Mouse (Mus musculus) megakaryocyte, embryonic 14.5 days (primary cell): ENCODE results near the gene Igf2bp3. TPM values are rescaled to one million over a fixed set of nuclear protein-coding genes. Genes with fewer than 3 reads are reported as not detected.

Experiments used
- H3K27me3 ChIP-seq: replicated peaks from 2 replicates; pipeline ENCODE3; 2012; ENCODE audit warnings: inconsistent platforms
- H3K36me3 ChIP-seq: replicated peaks from 2 replicates; pipeline ENCODE3; 2012; ENCODE audit warnings: low read length, inconsistent platforms, mixed read lengths
- H3K4me1 ChIP-seq: 2 replicates; pipeline ENCODE4 v1.6.1; 2012; ENCODE audit warnings: inconsistent platforms
- H3K4me3 ChIP-seq: replicated peaks from 2 replicates; pipeline ENCODE3; 2012; ENCODE audit warnings: moderate library complexity, mild to moderate bottlenecking, inconsistent platforms
- H3K9me3 ChIP-seq: 2 replicates; pipeline ENCODE4 v1.6.1; 2012; ENCODE audit warnings: inconsistent platforms
- FLI1 ChIP-seq: IDR thresholded peaks from 2 replicates; pipeline ENCODE4 v1.6.1; 2012; ENCODE audit warnings: low read length, inconsistent platforms, mixed read lengths
- GATA1 ChIP-seq: IDR thresholded peaks from 3 replicates; pipeline ENCODE4 v1.6.1; 2012; ENCODE audit warnings: mixed read lengths, low read length, inconsistent platforms, borderline replicate concordance
- polyA plus RNA-seq: library from polyadenylated mRNA; stranded (reverse); fragments of >175 nt; gene quantifications from 2 replicates; pipeline ENCODE4 v1.2.3, GENCODE M21; 2012; ENCODE audit warnings: low replicate concordance; ENCODE audit not compliant: insufficient read depth

Igf2bp3 gene
- polyA plus RNA-seq, 1 experiment: 11.9 TPM

DNA sequence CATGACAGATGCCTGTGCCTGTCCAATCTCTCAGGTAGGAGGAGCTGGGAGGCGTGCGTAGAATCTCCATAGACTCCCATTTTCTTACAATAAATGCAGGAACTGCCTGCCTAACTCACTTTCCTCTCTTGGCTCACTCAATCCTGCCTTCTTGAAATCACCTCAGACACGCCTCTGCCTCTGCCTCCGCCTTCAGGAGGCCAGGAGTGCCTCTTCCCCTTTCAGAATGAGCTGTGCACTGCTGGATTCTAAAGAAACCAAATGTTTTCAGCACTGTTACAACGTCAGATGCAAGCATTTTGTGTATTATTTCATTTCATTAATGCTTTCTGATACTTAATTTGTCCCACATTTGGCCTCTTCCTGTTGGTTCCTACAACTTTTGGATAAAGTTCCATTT lies 38.7 kb downstream of the Igf2bp3 start:
- H3K36me3 ChIP-seq: no peaks in the 10 kb centered on the region
- TF ChIP-seq GATA1: no peak
- no peaks in the 10 kb centered on the region for H3K9me3 ChIP-seq
- H3K4me1 ChIP-seq: peaks cover 90% of the 10 kb centered on the region
- H3K4me3 ChIP-seq: peak overlapping the region; percentile 17
- no peaks in the 10 kb centered on the region for H3K27me3 ChIP-seq

GRCm38 (mm10) chr6:49174616-49175015 lies 40.1 kb downstream of the Igf2bp3 start:
- TF ChIP-seq GATA1 (no peak), FLI1 (no peak)
- Histone ChIP-seq H3K9me3 (no peaks in the 10 kb centered on the region), H3K36me3 (no peaks in the 10 kb centered on the region), H3K27me3 (no peaks in the 10 kb centered on the region), H3K4me1 (peaks cover 89% of the 10 kb centered on the region), H3K4me3 (no peak overlapping the region)

DNA sequence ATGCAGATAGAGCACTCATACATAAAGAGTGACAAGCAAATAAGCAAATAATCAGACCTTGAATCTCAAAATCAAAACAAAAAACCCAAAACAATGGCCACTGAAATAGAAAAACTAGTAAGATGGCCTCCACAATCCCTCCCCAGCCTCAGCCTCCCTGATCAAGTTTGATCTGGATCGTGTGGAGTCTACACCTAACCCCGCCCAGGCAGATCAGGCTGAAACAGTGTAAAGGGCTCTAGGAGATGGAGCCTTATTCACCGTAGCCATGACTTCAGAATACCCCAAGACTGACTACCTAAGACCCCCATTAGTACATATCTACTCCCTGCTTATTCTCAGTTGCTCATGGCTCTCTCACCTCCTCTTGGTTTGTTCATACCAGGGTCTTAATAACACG lies 41.1 kb downstream of the Igf2bp3 start:
- TF ChIP-seq GATA1 (no peak), FLI1 (no peak)
- no peaks in the 10 kb centered on the region for H3K36me3 ChIP-seq
- H3K4me3 ChIP-seq: no peak overlapping the region
- no peaks in the 10 kb centered on the region for H3K9me3 ChIP-seq
- peaks cover 85% of the 10 kb centered on the region for H3K4me1 ChIP-seq
- H3K27me3 ChIP-seq: no peaks in the 10 kb centered on the region

DNA sequence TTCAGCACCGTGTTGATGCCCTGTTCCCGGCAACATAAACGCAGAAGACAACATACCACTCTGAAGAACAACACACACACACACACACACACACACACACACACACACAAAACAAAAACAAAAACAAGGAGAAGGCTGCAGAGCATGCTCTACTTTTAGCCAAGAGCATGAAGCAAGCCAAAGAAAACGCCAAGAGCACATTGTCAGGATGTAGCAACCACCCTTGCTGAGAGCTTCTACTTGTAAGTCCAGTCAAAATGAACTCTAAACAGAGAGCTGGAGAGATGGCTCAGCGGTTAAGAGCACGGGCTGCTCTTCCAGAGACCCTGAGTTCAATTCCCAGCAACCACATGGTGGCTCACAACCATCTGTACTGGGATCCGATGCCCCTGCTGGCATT lies 41.5 kb downstream of the Igf2bp3 start:
- Histone ChIP-seq H3K27me3 (no peaks in the 10 kb centered on the region), H3K4me1 (peaks cover 83% of the 10 kb centered on the region), H3K4me3 (no peak overlapping the region), H3K9me3 (no peaks in the 10 kb centered on the region), H3K36me3 (no peaks in the 10 kb centered on the region)
- TF ChIP-seq FLI1 (no peak), GATA1 (no peak)

DNA sequence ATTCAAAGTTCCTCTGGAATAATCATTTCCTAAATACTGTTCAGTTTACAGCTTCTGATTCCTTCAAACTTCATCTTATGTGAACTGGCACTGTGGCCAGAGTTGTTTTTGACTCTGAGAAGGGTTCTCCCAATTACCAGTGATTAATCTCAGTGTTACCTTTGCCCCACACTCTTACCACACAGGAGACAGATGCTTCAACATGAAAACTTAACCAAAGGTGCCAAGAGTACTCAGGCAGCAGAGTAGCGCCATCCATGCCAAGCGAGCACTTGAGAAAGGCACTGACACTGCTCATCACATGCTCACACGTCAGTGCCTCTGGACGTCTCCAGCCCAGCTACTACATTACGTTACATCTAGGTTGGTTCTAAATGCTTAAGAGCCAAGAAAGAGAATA lies 43.5 kb downstream of the Igf2bp3 start:
- peaks cover 2% of the 10 kb centered on the region for H3K36me3 ChIP-seq
- H3K27me3 ChIP-seq: no peaks in the 10 kb centered on the region
- H3K4me3 ChIP-seq: peak overlapping the region; percentile 71
- TF ChIP-seq FLI1 (no peak), GATA1 (no peak)
- peaks cover 85% of the 10 kb centered on the region for H3K4me1 ChIP-seq
- no peaks in the 10 kb centered on the region for H3K9me3 ChIP-seq

DNA sequence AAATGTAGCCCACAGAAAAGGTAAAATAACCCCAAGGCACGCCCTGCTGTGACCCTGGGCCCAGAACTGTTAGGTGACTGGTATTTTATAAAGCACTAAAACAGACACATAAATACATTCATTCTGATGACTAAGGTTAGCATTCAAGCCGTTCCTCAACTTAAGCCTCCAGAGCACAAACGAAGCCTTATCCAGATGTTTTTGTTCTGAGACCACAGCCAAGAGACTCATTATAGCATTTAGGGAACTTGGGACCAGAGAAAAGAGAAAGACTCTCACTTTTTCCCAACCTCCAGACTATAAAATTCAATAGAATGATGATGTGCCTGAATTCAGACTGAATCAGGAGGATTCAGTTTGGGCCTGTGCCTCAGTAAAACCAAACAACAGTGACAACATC lies 46.1 kb downstream of the Igf2bp3 start:
- H3K4me3 ChIP-seq: no peak overlapping the region
- peaks cover 83% of the 10 kb centered on the region for H3K4me1 ChIP-seq
- no peaks in the 10 kb centered on the region for H3K27me3 ChIP-seq
- no peaks in the 10 kb centered on the region for H3K9me3 ChIP-seq
- H3K36me3 ChIP-seq: peaks cover 18% of the 10 kb centered on the region
- TF ChIP-seq GATA1 (no peak), FLI1 (no peak)

- Histone ChIP-seq H3K27me3 (no peaks in the 10 kb centered on the region), H3K9me3 (no peaks in the 10 kb centered on the region), H3K4me1 (peaks cover 83% of the 10 kb centered on the region), H3K36me3 (peaks cover 20% of the 10 kb centered on the region), H3K4me3 (no peak overlapping the region)
- no peak for TF ChIP-seq GATA1
- no peak for TF ChIP-seq FLI1
Measured at GRCm38 (mm10) chr6:49167406-49167805, 47.4 kb downstream of the Igf2bp3 start.

- Histone ChIP-seq H3K36me3 (peaks cover 20% of the 10 kb centered on the region), H3K27me3 (no peaks in the 10 kb centered on the region), H3K4me3 (no peak overlapping the region), H3K9me3 (no peaks in the 10 kb centered on the region), H3K4me1 (peaks cover 83% of the 10 kb centered on the region)
- TF ChIP-seq FLI1 (no peak), GATA1 (no peak)
Measured at GRCm38 (mm10) chr6:49166318-49166717, 48.4 kb downstream of the Igf2bp3 start.

GRCm38 (mm10) chr6:49165855-49166254 lies 48.9 kb downstream of the Igf2bp3 start:
- TF ChIP-seq FLI1 (no peak), GATA1 (no peak)
- Histone ChIP-seq H3K4me3 (no peak overlapping the region), H3K9me3 (no peaks in the 10 kb centered on the region), H3K36me3 (peaks cover 20% of the 10 kb centered on the region), H3K4me1 (peaks cover 80% of the 10 kb centered on the region), H3K27me3 (no peaks in the 10 kb centered on the region)

DNA sequence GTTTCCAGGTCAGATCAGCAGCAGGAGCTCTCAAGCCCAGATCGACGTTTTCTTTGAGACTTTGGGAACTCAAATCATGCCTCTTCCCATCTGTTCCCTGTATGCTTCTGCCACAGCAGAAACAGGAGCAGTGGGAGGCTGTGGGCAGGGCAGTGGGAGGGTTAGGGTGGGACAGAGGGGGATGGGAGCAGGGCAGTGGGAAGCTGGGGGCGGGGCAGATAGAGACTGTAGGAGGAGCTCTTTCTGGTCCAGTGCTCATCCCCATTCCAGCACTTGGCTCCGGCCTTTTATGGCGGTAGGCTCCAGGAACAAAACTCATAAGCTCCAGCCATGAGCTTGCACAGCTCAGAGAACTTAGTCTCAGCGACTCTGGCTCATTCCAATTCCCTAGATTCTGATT lies 49.7 kb downstream of the Igf2bp3 start:
- TF ChIP-seq GATA1 (no peak), FLI1 (no peak)
- H3K27me3 ChIP-seq: no peaks in the 10 kb centered on the region
- H3K9me3 ChIP-seq: no peaks in the 10 kb centered on the region
- H3K4me1 ChIP-seq: peaks cover 77% of the 10 kb centered on the region
- H3K4me3 ChIP-seq: no peak overlapping the region
- H3K36me3 ChIP-seq: peaks cover 20% of the 10 kb centered on the region

DNA sequence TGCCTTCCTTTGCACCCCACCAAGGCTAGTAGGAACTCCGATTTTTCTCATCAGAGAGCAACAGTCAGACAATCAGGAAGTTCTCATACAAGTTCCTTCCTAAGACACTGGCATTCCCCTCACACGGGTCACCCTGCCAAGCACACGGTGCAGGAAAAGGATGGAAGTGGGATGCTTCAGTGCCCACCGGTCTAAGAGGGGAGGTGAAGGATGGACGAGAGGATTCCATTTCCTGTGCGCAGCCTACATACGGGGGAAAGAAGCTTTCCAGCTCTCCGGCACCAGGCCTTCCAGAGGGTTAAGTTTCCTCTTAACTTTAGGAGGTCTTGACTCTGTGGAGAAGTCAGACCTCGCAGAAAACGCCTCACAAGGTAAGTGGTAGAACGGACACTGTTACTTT lies 50.1 kb downstream of the Igf2bp3 start:
- TF ChIP-seq GATA1 (no peak), FLI1 (no peak)
- Histone ChIP-seq H3K4me1 (peaks cover 73% of the 10 kb centered on the region), H3K9me3 (no peaks in the 10 kb centered on the region), H3K27me3 (no peaks in the 10 kb centered on the region), H3K36me3 (peaks cover 20% of the 10 kb centered on the region), H3K4me3 (no peak overlapping the region)

DNA sequence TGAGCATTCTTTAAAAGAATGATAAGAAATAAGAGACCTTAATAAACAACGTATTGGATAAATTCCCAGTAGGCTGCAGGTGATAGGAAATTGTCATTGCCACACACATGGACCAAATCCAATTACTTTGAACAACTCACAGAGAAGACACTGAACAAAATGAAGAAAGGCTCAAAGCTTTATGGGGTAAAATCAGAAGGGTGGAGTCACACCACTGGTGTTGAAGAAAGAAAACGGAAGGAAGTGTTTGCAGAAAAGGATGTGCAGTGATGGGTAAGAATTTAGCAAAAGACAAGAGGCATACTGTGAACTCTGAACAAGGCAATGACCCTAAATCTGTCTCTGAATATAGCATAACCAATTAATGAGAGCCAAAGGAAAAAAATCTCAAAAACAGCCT lies 54.8 kb downstream of the Igf2bp3 start:
- peaks cover 67% of the 10 kb centered on the region for H3K4me1 ChIP-seq
- no peaks in the 10 kb centered on the region for H3K9me3 ChIP-seq
- TF ChIP-seq GATA1: no peak
- TF ChIP-seq FLI1: no peak
- H3K27me3 ChIP-seq: no peaks in the 10 kb centered on the region
- no peak overlapping the region for H3K4me3 ChIP-seq
- peaks cover 13% of the 10 kb centered on the region for H3K36me3 ChIP-seq
